Mouse (Mus musculus): ENCODE measurements around the gene Cyb5d2. TPM values are rescaled to one million over a fixed set of nuclear protein-coding genes. Genes with fewer than 3 reads are reported as not detected.
A peak's percentile ranks its signal among the peaks of the same experiment; 100 is the strongest.
"Not testable (repeated sequence)": the region's sequence is repeated elsewhere in the genome, so short reads cannot be mapped to it uniquely, and the experiment has no call there.

The Cyb5d2 gene
- total and polyA plus RNA-seq, 2 experiments from 2014 or later = 6.8 to 9.9 TPM

GRCm38 (mm10) chr11:72737517-72737916 is 58.4 kb downstream of the Cyb5d2 start:
- H3K36me3 ChIP-seq (ENCODE audit: insufficient read depth, low read length) = peaks cover 29% of the 10 kb centered on the region
- H3K27me3 ChIP-seq (ENCODE audit: insufficient read depth, low read length); H3K4me1 ChIP-seq (ENCODE audit: insufficient read depth, low read length); H3K4me2 ChIP-seq (ENCODE audit: low read depth, low read length, poor library complexity, severe bottlenecking); H3K9ac ChIP-seq (replicated peaks; ENCODE audit: low read length, poor library complexity, severe bottlenecking); H3K9me3 ChIP-seq (ENCODE audit: low read length); ATAC-seq (ENCODE audit: low FRiP score); H3K4me3 ChIP-seq (ENCODE audit: low read depth, low read length); H3K27ac ChIP-seq (ENCODE audit: low read depth, low read length): not testable (repeated sequence)
- WGBS = 90% methylated on average over 5 of the region's 5 CpGs
- peak; percentile 63 for TF ChIP-seq CTCF (IDR thresholded peaks at IDR 0.05)
- DNase-seq (ENCODE audit: low spot score) = peak; percentile 10

- Histone ChIP-seq H3K4me2 (ENCODE audit: low read depth, low read length, poor library complexity, severe bottlenecking) (no peak overlapping the region), H3K27ac (ENCODE audit: low read depth, low read length) (no peak overlapping the region), H3K9ac (replicated peaks; ENCODE audit: low read length, poor library complexity, severe bottlenecking) (no peak overlapping the region), H3K36me3 (ENCODE audit: insufficient read depth, low read length) (peaks cover 37% of the 10 kb centered on the region), H3K27me3 (ENCODE audit: insufficient read depth, low read length) (no peaks in the 10 kb centered on the region), H3K4me1 (ENCODE audit: insufficient read depth, low read length) (no peaks in the 10 kb centered on the region), H3K4me3 (ENCODE audit: low read depth, low read length) (no peak overlapping the region), H3K9me3 (ENCODE audit: low read length) (no peaks in the 10 kb centered on the region)
- DNase-seq (ENCODE audit: low spot score) (no peak), ATAC-seq (ENCODE audit: low FRiP score) (no peak)
- 64% methylated on average over 1 of the region's 1 CpGs for WGBS
- no peak for TF ChIP-seq CTCF (IDR thresholded peaks at IDR 0.05)
Observed at GRCm38 (mm10) chr11:72736320-72736719, 59.6 kb downstream of the Cyb5d2 start.

GRCm38 (mm10) chr11:72735519-72735860 is 60.5 kb downstream of the Cyb5d2 start:
- H3K9ac ChIP-seq (replicated peaks; ENCODE audit: low read length, poor library complexity, severe bottlenecking) = no peak overlapping the region
- WGBS = 76% methylated on average over 2 of the region's 2 CpGs
- no peak for DNase-seq (ENCODE audit: low spot score)
- no peak overlapping the region for H3K4me3 ChIP-seq (ENCODE audit: low read depth, low read length)
- H3K27ac ChIP-seq (ENCODE audit: low read depth, low read length) = no peak overlapping the region
- H3K9me3 ChIP-seq (ENCODE audit: low read length) = no peaks in the 10 kb centered on the region
- no peak for TF ChIP-seq CTCF (IDR thresholded peaks at IDR 0.05)
- no peak overlapping the region for H3K4me2 ChIP-seq (ENCODE audit: low read depth, low read length, poor library complexity, severe bottlenecking)
- no peak for ATAC-seq (ENCODE audit: low FRiP score)
- H3K36me3 ChIP-seq (ENCODE audit: insufficient read depth, low read length) = peaks cover 45% of the 10 kb centered on the region
- H3K27me3 ChIP-seq (ENCODE audit: insufficient read depth, low read length) = no peaks in the 10 kb centered on the region
- no peaks in the 10 kb centered on the region for H3K4me1 ChIP-seq (ENCODE audit: insufficient read depth, low read length)

GRCm38 (mm10) chr11:72734840-72735518 is 61.0 kb downstream of the Cyb5d2 start:
- 76% methylated on average over 4 of the region's 4 CpGs for WGBS
- peaks cover 45% of the 10 kb centered on the region for H3K36me3 ChIP-seq (ENCODE audit: insufficient read depth, low read length)
- H3K4me3 ChIP-seq (ENCODE audit: low read depth, low read length) = no peak overlapping the region
- no peak overlapping the region for H3K4me2 ChIP-seq (ENCODE audit: low read depth, low read length, poor library complexity, severe bottlenecking)
- H3K9me3 ChIP-seq (ENCODE audit: low read length) = no peaks in the 10 kb centered on the region
- DNase-seq (ENCODE audit: low spot score) (peak; percentile 16), ATAC-seq (ENCODE audit: low FRiP score) (no peak)
- no peak for TF ChIP-seq CTCF (IDR thresholded peaks at IDR 0.05)
- H3K27me3 ChIP-seq (ENCODE audit: insufficient read depth, low read length) = no peaks in the 10 kb centered on the region
- no peak overlapping the region for H3K9ac ChIP-seq (replicated peaks; ENCODE audit: low read length, poor library complexity, severe bottlenecking)
- H3K4me1 ChIP-seq (ENCODE audit: insufficient read depth, low read length) = no peaks in the 10 kb centered on the region
- H3K27ac ChIP-seq (ENCODE audit: low read depth, low read length) = no peak overlapping the region

- 87% methylated on average over 3 of the region's 3 CpGs for WGBS
Observed at GRCm38 (mm10) chr11:72733736-72734135, 62.2 kb downstream of the Cyb5d2 start.

More at GRCm38 (mm10) chr11:72733736-72734135, 62.2 kb downstream of the Cyb5d2 start:
- TF ChIP-seq CTCF (IDR thresholded peaks at IDR 0.05) = no peak
- Histone ChIP-seq H3K27ac (ENCODE audit: low read depth, low read length) (no peak overlapping the region), H3K9ac (replicated peaks; ENCODE audit: low read length, poor library complexity, severe bottlenecking) (no peak overlapping the region), H3K9me3 (ENCODE audit: low read length) (no peaks in the 10 kb centered on the region), H3K4me1 (ENCODE audit: insufficient read depth, low read length) (no peaks in the 10 kb centered on the region), H3K4me2 (ENCODE audit: low read depth, low read length, poor library complexity, severe bottlenecking) (no peak overlapping the region), H3K36me3 (ENCODE audit: insufficient read depth, low read length) (peaks cover 54% of the 10 kb centered on the region), H3K4me3 (ENCODE audit: low read depth, low read length) (no peak overlapping the region), H3K27me3 (ENCODE audit: insufficient read depth, low read length) (no peaks in the 10 kb centered on the region)
- DNase-seq (ENCODE audit: low spot score) (no peak), ATAC-seq (ENCODE audit: low FRiP score) (no peak)

Other genes starting within 250 kb of the Cyb5d2 start
- gene Spns3, start 245.6 kb downstream of the Cyb5d2 start, total RNA-seq (2014; rRNA removed) = 0.22 and 0.24 TPM in 2 replicates
- not detected in 2 replicates for gene Spns3, start 245.6 kb downstream of the Cyb5d2 start, polyA plus RNA-seq (2015; fragmentation: Nextera tagmentation; extraction: Ambion mirVana)
- gene Ube2g1, start 188.9 kb downstream of the Cyb5d2 start, total RNA-seq (2014; rRNA removed) = 44.2 and 46.0 TPM in 2 replicates
- 57.3 and 64.5 TPM in 2 replicates for gene Ube2g1, start 188.9 kb downstream of the Cyb5d2 start, polyA plus RNA-seq (2015; fragmentation: Nextera tagmentation; extraction: Ambion mirVana)
- 48.1 and 66.8 TPM in 2 replicates for gene Ankfy1, start 106.1 kb downstream of the Cyb5d2 start, total RNA-seq (2014; rRNA removed)
- gene Ankfy1, start 106.1 kb downstream of the Cyb5d2 start, polyA plus RNA-seq (2015; fragmentation: Nextera tagmentation; extraction: Ambion mirVana) = 15.6 and 19.6 TPM in 2 replicates
- 39.7 and 41.8 TPM in 2 replicates for gene Zzef1, start 84 bp upstream of the Cyb5d2 start, total RNA-seq (2014; rRNA removed)
- gene Zzef1, start 84 bp upstream of the Cyb5d2 start, polyA plus RNA-seq (2015; fragmentation: Nextera tagmentation; extraction: Ambion mirVana) = 9.1 and 10.0 TPM in 2 replicates
- 2.5 and 3.6 TPM in 2 replicates for gene Atp2a3, start 165.0 kb upstream of the Cyb5d2 start, total RNA-seq (2014; rRNA removed)
- 2.3 and 2.7 TPM in 2 replicates for gene Atp2a3, start 165.0 kb upstream of the Cyb5d2 start, polyA plus RNA-seq (2015; fragmentation: Nextera tagmentation; extraction: Ambion mirVana)
- 0.42 and 0.55 TPM in 2 replicates for gene P2rx1, start 203.0 kb upstream of the Cyb5d2 start, total RNA-seq (2014; rRNA removed)
- 0.16 and 0.39 TPM in 2 replicates for gene P2rx1, start 203.0 kb upstream of the Cyb5d2 start, polyA plus RNA-seq (2015; fragmentation: Nextera tagmentation; extraction: Ambion mirVana)
- 26.7 and 28.6 TPM in 2 replicates for gene Camkk1, start 222.9 kb upstream of the Cyb5d2 start, total RNA-seq (2014; rRNA removed)
- 27.7 and 30.2 TPM in 2 replicates for gene Camkk1, start 222.9 kb upstream of the Cyb5d2 start, polyA plus RNA-seq (2015; fragmentation: Nextera tagmentation; extraction: Ambion mirVana)